Mouse (Mus musculus): Measurements from ENCODE around the gene Ptar1. TPM values are rescaled to one million over a fixed set of nuclear protein-coding genes. Genes with fewer than 3 reads are reported as not detected.

Ptar1 gene
- polyA plus RNA-seq, 1 experiment from 2014 or later: 15.1 TPM

DNA sequence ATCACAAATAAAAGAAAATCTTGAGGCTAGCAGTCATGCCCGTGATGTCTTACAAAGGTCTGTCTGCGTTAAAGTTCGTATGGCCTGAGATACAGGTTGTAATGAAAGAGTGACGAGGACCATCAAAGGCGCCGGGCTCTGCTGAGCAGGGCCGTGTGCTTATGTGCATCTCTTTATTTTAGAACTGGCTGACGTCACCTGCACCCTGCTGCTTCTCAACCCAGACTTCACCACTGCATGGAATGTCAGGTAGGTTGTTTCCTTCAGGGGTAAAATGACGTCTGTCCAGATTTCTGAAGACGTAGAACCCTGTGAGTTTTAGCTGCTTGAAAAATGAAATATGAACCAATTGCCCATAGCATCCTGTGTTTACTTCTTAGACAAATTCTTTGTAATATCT, 15.7 kb downstream of the Ptar1 start:
- DNase-seq (ENCODE audit: low spot score): no peak
- Histone ChIP-seq H3K36me3 (ENCODE audit: control insufficient read depth, insufficient read depth, low read length) (0 out of 2 replicates have a peak, but pooled peaks cover 2% of the 10 kb centered on the region), H3K27ac (ENCODE audit: low read depth, low read length) (no peak overlapping the region), H3K27me3 (ENCODE audit: control insufficient read depth, insufficient read depth, low read length) (no peaks in the 10 kb centered on the region), H3K9me3 (ENCODE audit: control insufficient read depth, low read length) (no peaks in the 10 kb centered on the region), H3K9ac (ENCODE audit: low read depth, low read length) (no peak overlapping the region), H3K4me1 (replicated peaks; ENCODE audit: control insufficient read depth, insufficient read depth, low read length) (no peaks in the 10 kb centered on the region), H3K4me2 (replicated peaks; ENCODE audit: low read depth, low read length) (no peak overlapping the region), H3K4me3 (ENCODE audit: low read depth, low read length) (no peak overlapping the region)
- 91% methylated on average over 10 of the region's 10 CpGs for WGBS
- no peak for ATAC-seq (ENCODE audit: low FRiP score)

DNA sequence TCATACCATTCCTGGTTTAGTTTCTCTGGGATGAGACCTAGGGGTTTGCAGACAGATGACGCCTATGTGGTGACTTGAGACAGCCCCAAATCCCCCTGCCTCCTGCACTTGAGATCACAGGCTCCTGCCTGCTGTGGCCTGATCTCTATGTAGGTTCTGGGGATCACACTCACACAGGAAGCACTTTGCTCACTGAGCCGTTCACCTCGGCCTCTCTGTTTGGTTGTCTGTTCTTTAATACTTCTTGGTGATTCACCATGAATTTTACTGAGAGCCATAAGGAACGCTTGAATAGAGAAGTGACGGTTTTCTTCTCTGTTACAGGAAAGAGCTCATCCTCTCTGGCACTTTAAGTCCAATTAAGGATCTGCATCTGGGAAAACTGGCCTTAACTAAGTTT, 18.2 kb downstream of the Ptar1 start:
- Histone ChIP-seq H3K4me1 (replicated peaks; ENCODE audit: control insufficient read depth, insufficient read depth, low read length) (no peaks in the 10 kb centered on the region), H3K27ac (ENCODE audit: low read depth, low read length) (no peak overlapping the region), H3K4me2 (replicated peaks; ENCODE audit: low read depth, low read length) (no peak overlapping the region), H3K9ac (ENCODE audit: low read depth, low read length) (no peak overlapping the region), H3K9me3 (ENCODE audit: control insufficient read depth, low read length) (no peaks in the 10 kb centered on the region), H3K36me3 (ENCODE audit: control insufficient read depth, insufficient read depth, low read length) (0 out of 2 replicates have a peak, but pooled peaks cover 5% of the 10 kb centered on the region), H3K4me3 (ENCODE audit: low read depth, low read length) (no peak overlapping the region), H3K27me3 (ENCODE audit: control insufficient read depth, insufficient read depth, low read length) (no peaks in the 10 kb centered on the region)
- no peak for DNase-seq (ENCODE audit: low spot score)
- no peak for ATAC-seq (ENCODE audit: low FRiP score)
- 88% methylated on average over 5 of the region's 5 CpGs for WGBS

DNA sequence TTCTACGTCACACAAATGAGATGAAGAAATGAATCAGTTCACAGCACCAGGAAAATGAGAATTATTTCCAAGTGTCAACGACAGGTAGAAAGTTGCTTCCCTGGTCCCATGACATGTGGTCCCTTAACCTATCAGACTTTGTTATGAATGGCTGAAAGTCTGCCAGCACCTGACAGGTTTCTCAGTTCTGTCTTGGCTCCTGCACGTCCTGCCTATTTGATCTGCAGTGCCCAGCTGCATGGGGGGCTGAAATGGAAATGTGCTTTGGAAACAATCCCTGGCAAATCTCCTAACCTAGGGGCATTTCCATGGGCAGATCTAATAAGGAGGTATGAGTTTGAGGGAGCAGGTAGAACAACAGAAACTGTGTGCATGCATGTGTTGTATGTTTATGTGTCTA, 59.3 kb downstream of the Ptar1 start:
- no peak for DNase-seq (ENCODE audit: low spot score)
- no peak for ATAC-seq (ENCODE audit: low FRiP score)
- H3K4me1 ChIP-seq (replicated peaks; ENCODE audit: control insufficient read depth, insufficient read depth, low read length): no peaks in the 10 kb centered on the region
- H3K4me2 ChIP-seq (replicated peaks; ENCODE audit: low read depth, low read length): no peak overlapping the region
- H3K9me3 ChIP-seq (ENCODE audit: control insufficient read depth, low read length): no peaks in the 10 kb centered on the region
- 79% methylated on average over 3 of the region's 3 CpGs for WGBS
- no peak overlapping the region for H3K27ac ChIP-seq (ENCODE audit: low read depth, low read length)
- no peak overlapping the region for H3K9ac ChIP-seq (ENCODE audit: low read depth, low read length)
- no peak overlapping the region for H3K4me3 ChIP-seq (ENCODE audit: low read depth, low read length)
- no peaks in the 10 kb centered on the region for H3K27me3 ChIP-seq (ENCODE audit: control insufficient read depth, insufficient read depth, low read length)
- no peaks in the 10 kb centered on the region for H3K36me3 ChIP-seq (ENCODE audit: control insufficient read depth, insufficient read depth, low read length)

DNA sequence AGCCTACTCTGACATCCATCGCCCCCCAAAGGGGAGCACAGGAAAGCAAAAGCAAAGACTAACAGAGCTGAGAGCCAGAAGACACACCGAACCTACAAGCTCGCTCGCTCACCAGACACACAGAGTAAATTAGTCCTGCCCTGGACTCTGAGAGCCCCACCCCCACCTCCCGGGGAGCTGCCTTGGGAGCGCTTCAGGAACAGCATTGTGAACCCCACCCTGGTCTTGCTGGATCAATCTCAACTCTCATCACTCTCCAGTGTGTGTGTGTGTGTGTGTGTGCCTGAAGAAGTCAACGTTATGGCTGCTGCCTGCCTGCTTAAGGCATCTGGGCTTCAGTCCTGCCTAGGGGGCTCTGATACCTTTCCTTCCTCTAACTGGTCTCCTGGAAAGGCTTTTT, 69.8 kb downstream of the Ptar1 start:
- no peak overlapping the region for H3K4me3 ChIP-seq (ENCODE audit: low read depth, low read length)
- ATAC-seq (ENCODE audit: low FRiP score): no peak
- no peaks in the 10 kb centered on the region for H3K4me1 ChIP-seq (replicated peaks; ENCODE audit: control insufficient read depth, insufficient read depth, low read length)
- H3K27me3 ChIP-seq (ENCODE audit: control insufficient read depth, insufficient read depth, low read length): no peaks in the 10 kb centered on the region
- H3K9me3 ChIP-seq (ENCODE audit: control insufficient read depth, low read length): no peaks in the 10 kb centered on the region
- no peak overlapping the region for H3K4me2 ChIP-seq (replicated peaks; ENCODE audit: low read depth, low read length)
- 15% methylated on average over 7 of the region's 7 CpGs for WGBS
- 0 out of 2 replicates have a peak overlapping the region, but pooled peaks have one; percentile 10 for H3K27ac ChIP-seq (ENCODE audit: low read depth, low read length)
- H3K36me3 ChIP-seq (ENCODE audit: control insufficient read depth, insufficient read depth, low read length): no peaks in the 10 kb centered on the region
- DNase-seq (ENCODE audit: low spot score): no peak
- H3K9ac ChIP-seq (ENCODE audit: low read depth, low read length): no peak overlapping the region

DNA sequence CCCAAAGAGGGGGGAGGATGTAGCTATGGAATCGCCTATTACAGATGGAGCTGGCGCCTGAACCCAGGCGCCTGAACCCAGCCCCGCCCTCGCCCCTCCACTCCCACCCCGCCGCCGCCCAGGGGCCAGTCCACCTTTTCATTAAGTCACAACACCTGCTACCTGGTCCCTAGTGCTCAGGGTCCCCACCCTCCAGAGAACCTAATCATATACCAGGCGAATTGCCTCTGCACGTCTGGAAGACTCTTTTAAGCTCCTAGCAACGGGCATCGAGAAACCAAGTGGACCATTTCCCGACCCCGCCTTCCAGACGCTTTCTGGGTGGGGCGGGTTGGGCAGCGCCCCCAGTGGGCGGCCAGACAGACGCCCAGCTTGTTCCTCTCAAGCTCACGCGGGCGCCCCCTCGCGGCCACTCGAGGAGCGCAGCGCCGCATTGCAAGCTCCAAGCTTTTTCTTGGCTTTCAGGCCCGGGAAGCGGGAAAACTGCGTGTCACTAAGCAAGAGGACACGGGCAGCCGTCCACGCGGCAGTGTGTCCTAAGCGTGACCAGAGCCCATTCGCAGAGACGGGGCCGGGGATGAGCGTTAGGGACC, 70.8 kb downstream of the Ptar1 start:
- H3K9ac ChIP-seq (ENCODE audit: low read depth, low read length): peak overlapping the region; percentile 55
- peak; percentile 99 for DNase-seq (ENCODE audit: low spot score)
- H3K36me3 ChIP-seq (ENCODE audit: control insufficient read depth, insufficient read depth, low read length): no peaks in the 10 kb centered on the region
- H3K4me3 ChIP-seq (ENCODE audit: low read depth, low read length): peak overlapping the region; percentile 50
- no peaks in the 10 kb centered on the region for H3K4me1 ChIP-seq (replicated peaks; ENCODE audit: control insufficient read depth, insufficient read depth, low read length)
- no peaks in the 10 kb centered on the region for H3K27me3 ChIP-seq (ENCODE audit: control insufficient read depth, insufficient read depth, low read length)
- peak overlapping the region; percentile 63 for H3K4me2 ChIP-seq (replicated peaks; ENCODE audit: low read depth, low read length)
- WGBS: under 1% methylated on average over 36 of the region's 40 CpGs
- peak overlapping the region; percentile 81 for H3K27ac ChIP-seq (ENCODE audit: low read depth, low read length)
- no peaks in the 10 kb centered on the region for H3K9me3 ChIP-seq (ENCODE audit: control insufficient read depth, low read length)
- ATAC-seq (ENCODE audit: low FRiP score): peak; percentile 83

DNA sequence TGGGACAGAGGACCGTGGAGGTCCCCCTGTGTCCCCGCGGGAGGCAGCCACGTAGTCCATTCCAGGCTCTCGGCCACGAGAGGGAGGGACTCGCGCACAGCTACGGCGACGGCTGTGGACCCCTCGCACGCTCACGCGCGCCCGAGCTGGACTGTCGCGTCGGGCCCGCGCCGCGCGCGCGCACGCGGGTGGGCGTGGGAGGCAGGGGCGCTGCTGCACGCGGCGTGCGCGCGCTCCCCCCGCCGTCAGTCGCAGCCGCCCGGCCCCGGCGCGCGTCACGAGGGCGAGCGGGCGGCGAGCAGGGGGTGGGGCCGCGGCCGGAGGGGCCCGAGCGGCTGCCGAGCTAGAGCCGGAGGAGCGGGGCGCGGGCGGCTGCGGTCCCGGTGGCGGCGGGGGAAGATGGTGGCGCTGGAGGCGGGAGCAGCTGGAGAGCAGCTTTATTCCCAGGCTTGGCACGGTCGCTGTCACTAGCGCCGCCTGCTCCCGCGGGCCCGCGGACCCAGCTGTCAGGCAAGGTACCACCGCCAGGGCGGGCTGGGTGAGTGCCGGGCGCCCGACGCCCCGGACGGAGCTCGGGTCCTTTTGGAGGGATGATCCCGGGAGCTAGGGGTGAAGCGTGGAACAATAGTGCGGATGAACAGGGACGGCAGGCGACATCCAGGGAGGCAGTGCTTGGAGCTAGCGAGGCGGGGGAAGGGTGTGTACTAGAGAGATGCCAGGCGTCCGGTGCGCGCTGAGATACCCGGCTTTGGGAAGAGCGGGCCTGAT, 71.5 kb downstream of the Ptar1 start, which contains the start of gene Apba1:
Apba1 (plus strand) TSS at position 334 of the 768 bp plus-strand sequence.
- peak; percentile 80 for DNase-seq (ENCODE audit: low spot score)
- H3K36me3 ChIP-seq (ENCODE audit: control insufficient read depth, insufficient read depth, low read length): no peaks in the 10 kb centered on the region
- no peaks in the 10 kb centered on the region for H3K27me3 ChIP-seq (ENCODE audit: control insufficient read depth, insufficient read depth, low read length)
- H3K9ac ChIP-seq (ENCODE audit: low read depth, low read length): peak within 1 kb of the TSS; percentile 55
- peak; percentile 89 for ATAC-seq (ENCODE audit: low FRiP score)
- under 1% methylated on average over 40 of the region's 98 CpGs for WGBS
- H3K4me3 ChIP-seq (ENCODE audit: low read depth, low read length): peak within 1 kb of the TSS; percentile 50
- H3K27ac ChIP-seq (ENCODE audit: low read depth, low read length): peak within 1 kb of the TSS; percentile 81
- peak within 1 kb of the TSS; percentile 63 for H3K4me2 ChIP-seq (replicated peaks; ENCODE audit: low read depth, low read length)
- H3K4me1 ChIP-seq (replicated peaks; ENCODE audit: control insufficient read depth, insufficient read depth, low read length): no peaks in the 10 kb centered on the region
- H3K9me3 ChIP-seq (ENCODE audit: control insufficient read depth, low read length): no peaks in the 10 kb centered on the region

DNA sequence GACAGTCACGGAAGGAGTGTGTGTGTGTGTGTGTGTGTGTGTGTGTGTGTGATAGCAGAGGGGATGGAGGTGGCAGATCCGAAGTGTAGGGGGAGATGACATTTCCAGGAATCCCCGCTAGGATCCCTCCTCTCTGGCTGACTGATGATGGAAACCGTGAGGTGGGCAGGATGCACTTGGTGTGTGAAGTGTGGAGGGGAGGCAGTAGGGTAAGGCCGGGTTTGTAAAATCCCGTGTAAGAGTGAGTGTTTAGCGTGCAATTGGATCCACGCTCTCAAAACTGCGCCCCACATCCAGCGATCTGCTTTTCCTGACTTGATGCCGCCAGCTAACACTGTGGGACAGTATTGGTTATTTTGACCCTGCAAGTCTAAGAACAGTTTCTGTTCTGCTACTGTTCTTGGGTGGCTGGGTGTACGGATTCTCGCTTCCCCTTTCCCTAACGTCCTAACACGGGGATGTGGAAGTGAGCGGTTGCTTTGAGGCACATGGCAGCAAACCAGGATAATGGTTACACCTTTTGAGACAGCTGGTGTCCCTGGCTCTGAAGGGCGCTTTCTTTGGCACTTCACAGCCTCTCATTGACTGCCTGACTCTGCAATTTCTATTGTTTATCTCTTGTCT, 72.2 kb downstream of the Ptar1 start:
- H3K9me3 ChIP-seq (ENCODE audit: control insufficient read depth, low read length): no peaks in the 10 kb centered on the region
- peak overlapping the region; percentile 50 for H3K4me3 ChIP-seq (ENCODE audit: low read depth, low read length)
- ATAC-seq (ENCODE audit: low FRiP score) (no peak; the same call in 1 of the 2 replicates), DNase-seq (ENCODE audit: low spot score) (no peak)
- no peaks in the 10 kb centered on the region for H3K27me3 ChIP-seq (ENCODE audit: control insufficient read depth, insufficient read depth, low read length)
- 3% methylated on average over 17 of the region's 17 CpGs for WGBS
- peak overlapping the region; percentile 55 for H3K9ac ChIP-seq (ENCODE audit: low read depth, low read length)
- peak overlapping the region; percentile 63 for H3K4me2 ChIP-seq (replicated peaks; ENCODE audit: low read depth, low read length)
- no peaks in the 10 kb centered on the region for H3K4me1 ChIP-seq (replicated peaks; ENCODE audit: control insufficient read depth, insufficient read depth, low read length)
- H3K36me3 ChIP-seq (ENCODE audit: control insufficient read depth, insufficient read depth, low read length): no peaks in the 10 kb centered on the region
- H3K27ac ChIP-seq (ENCODE audit: low read depth, low read length): peak overlapping the region; percentile 81

DNA sequence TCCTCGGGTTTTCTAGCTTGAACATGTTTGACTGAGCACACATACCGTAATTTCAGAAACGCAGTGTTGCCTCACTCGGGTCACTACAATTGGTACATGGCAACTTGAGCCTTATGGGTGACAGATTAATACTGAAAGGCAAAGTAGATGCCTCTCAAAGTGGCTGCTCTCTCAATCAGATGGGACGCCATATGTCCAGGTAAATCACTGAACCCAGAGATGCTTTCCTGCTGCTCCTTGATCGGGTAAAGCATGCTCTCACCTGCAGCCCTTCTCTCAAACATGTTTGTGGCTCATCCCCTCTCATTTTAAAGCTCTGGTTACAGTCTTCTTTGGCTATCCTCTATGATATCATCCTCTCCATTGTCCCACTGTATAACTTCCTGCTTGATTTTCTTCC, 76.1 kb downstream of the Ptar1 start:
- ATAC-seq (ENCODE audit: low FRiP score): no peak
- 89% methylated on average over 6 of the region's 6 CpGs for WGBS

More for the DNA sequence above, 76.1 kb downstream of the Ptar1 start:
- Histone ChIP-seq H3K27ac (ENCODE audit: low read depth, low read length) (no peak overlapping the region), H3K36me3 (ENCODE audit: control insufficient read depth, insufficient read depth, low read length) (no peaks in the 10 kb centered on the region), H3K4me1 (replicated peaks; ENCODE audit: control insufficient read depth, insufficient read depth, low read length) (no peaks in the 10 kb centered on the region), H3K9ac (ENCODE audit: low read depth, low read length) (no peak overlapping the region), H3K4me3 (ENCODE audit: low read depth, low read length) (no peak overlapping the region), H3K9me3 (ENCODE audit: control insufficient read depth, low read length) (no peaks in the 10 kb centered on the region), H3K4me2 (replicated peaks; ENCODE audit: low read depth, low read length) (no peak overlapping the region), H3K27me3 (ENCODE audit: control insufficient read depth, insufficient read depth, low read length) (no peaks in the 10 kb centered on the region)
- no peak for DNase-seq (ENCODE audit: low spot score)

All from hindbrain, embryonic 11.5 days (tissue).